Mouse (Mus musculus): ENCODE results near the gene Tsc22d3.

DNA sequence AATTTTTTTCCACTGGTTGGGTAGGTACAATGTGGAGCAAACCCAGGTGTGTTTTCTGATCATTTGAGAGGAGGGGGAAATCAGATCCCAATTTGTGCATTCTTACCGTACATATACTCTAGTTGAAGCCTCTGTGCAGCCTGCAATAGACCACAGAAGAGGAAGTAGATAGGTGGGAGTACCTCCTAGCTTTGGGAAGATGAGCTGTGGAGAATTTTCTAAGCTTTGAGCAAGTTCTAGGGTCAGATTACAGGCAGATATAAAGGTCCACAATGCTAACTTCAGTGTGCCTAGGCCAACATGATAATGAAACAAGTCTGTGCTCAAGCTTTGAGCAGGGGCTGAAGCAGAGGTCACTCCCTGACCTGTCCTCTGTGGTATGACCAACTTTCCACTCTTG, 30.9 kb downstream of the Tsc22d3 start:
- TF ChIP-seq POLR2A (IDR thresholded peaks at IDR 0.05; ENCODE audit: borderline replicate concordance, extremely low read depth, insufficient read depth, insufficient read length, poor library complexity, severe bottlenecking) (no peak), CTCF (IDR thresholded peaks at IDR 0.05; ENCODE audit: borderline replicate concordance, extremely low read depth, insufficient read depth, insufficient read length) (no peak)
